ENCODE assay signal across 8 mouse cellular contexts in genomic region chr5:137076191-137076930, GRCm38 (mm10). TPM values are rescaled to one million over a fixed set of nuclear protein-coding genes. Genes with fewer than 3 reads are reported as not detected.
DNase-seq lines count a peak whose midpoint lies in the region.

No protein-coding gene starts in this region.

- DNase-seq in ovary, adult 18-20 months (ENCODE audit: low spot score), result peak; percentile 11
- no peak for DNase-seq in ovary, postnatal 36 days (ENCODE audit: low spot score)
- DNase-seq in embryo, embryonic 9.5 days (ENCODE audit: extremely low spot score), result peak; percentile 32
- peak; percentile 55 for DNase-seq in heart, postnatal 25 days (ENCODE audit: low spot score)
- peak; percentile 83 for DNase-seq in lung, postnatal 10 days
- DNase-seq in MN1 (ENCODE audit: low spot score), result no peak
- DNase-seq in layer of hippocampus, postnatal 36 days, result no peak
- DNase-seq in T-cell, adult 2 months (ENCODE audit: low spot score), result no peak

- intact Hi-C loops in heart, postnatal 25 days (cut with DNase I), result no loop called here

RNA-seq across cellular contexts. Expression of gene Serpine1, which starts 4.3 kb away (rescaled TPM):
- total RNA-seq in heart, postnatal 25 days (2021), result 10 to 100 TPM; 18.3 to 27.6 TPM
- total RNA-seq in layer of hippocampus, postnatal 36 days (2021), result under 1 TPM; 0.37 to 0.56 TPM

RNA-seq across cellular contexts. Expression of gene Ap1s1, which starts 30.4 kb away (rescaled TPM):
- 10 to 100 TPM; 34.4 to 43.0 TPM for total RNA-seq in heart, postnatal 25 days (2021)
- 100 to 1,000 TPM; 286 to 323 TPM for total RNA-seq in layer of hippocampus, postnatal 36 days (2021)

RNA-seq across cellular contexts. Expression of gene Trim56, which starts 39.6 kb away (rescaled TPM):
- total RNA-seq in heart, postnatal 25 days (2021), result 10 to 100 TPM; 18.0 to 22.0 TPM
- total RNA-seq in layer of hippocampus, postnatal 36 days (2021), result 1 to 10 TPM; 4.6 to 6.5 TPM

RNA-seq across cellular contexts. Expression of gene Vgf, which starts 50.2 kb away (rescaled TPM):
- total RNA-seq in heart, postnatal 25 days (2021), result not detected
- total RNA-seq in layer of hippocampus, postnatal 36 days (2021), result 100 to 1,000 TPM; 185 to 237 TPM

Comparison
In these comparisons a context has a peak if more than half of its experiments do, and no peak if none do; other contexts are left out.
1. DNase-seq: peak in ovary, adult 18-20 months (single experiment), embryo, embryonic 9.5 days (single experiment), heart, postnatal 25 days (single experiment) and lung, postnatal 10 days (single experiment); none in ovary, postnatal 36 days (single experiment), MN1 (single experiment), layer of hippocampus, postnatal 36 days (0 of 2) and T-cell, adult 2 months (single experiment).
2. RNA of gene Serpine1, which starts 4.3 kb away (total RNA-seq): 18.3 to 27.6 TPM in heart, postnatal 25 days; 0.37 to 0.56 TPM in layer of hippocampus, postnatal 36 days; every median in the first group is over 10 times any median in the second.
3. RNA of gene Ap1s1, which starts 30.4 kb away (total RNA-seq): 286 to 323 TPM in layer of hippocampus, postnatal 36 days; 34.4 to 43.0 TPM in heart, postnatal 25 days; every median in the first group is over 4 times any median in the second.